Comparison of ENCODE assay signal across 25 mouse cellular contexts in genomic region chr10:94409661-94410060, GRCm38 (mm10).
A peak's percentile ranks its signal among the peaks of the same experiment; 100 is the strongest.
DNase-seq lines count a peak whose midpoint lies in the region; ATAC-seq and TF ChIP-seq lines count a peak whose summit lies in the region.
"Had no signal": no experiment of that assay in that cellular context is flagged by ENCODE, and none has a peak within 500 bp of the region (broad histone marks: within the 10 kb centered on the region; RNA-seq: fewer than 3 reads in every experiment).

No protein-coding gene starts in this region.

- 0 out of 2 replicates have a peak, but pooled peaks cover 7% of the 10 kb centered on the region for H3K27me3 ChIP-seq in heart, embryonic 13.5 days (replicated peaks)
- no peaks in the 10 kb centered on the region for H3K27me3 ChIP-seq in liver, postnatal 0 days (ENCODE audit: insufficient read depth, low read length)
- H3K27me3 ChIP-seq: CH12.LX; embryonic facial prominence, embryonic 15.5 days had no signal

- ATAC-seq in heart, embryonic 13.5 days (ENCODE audit: extremely low read depth, insufficient number of reproducible peaks, low FRiP score, low TSS enrichment) = no peak
- no peak for ATAC-seq in liver, postnatal 0 days

- no peaks in the 10 kb centered on the region for H3K36me3 ChIP-seq in heart, embryonic 13.5 days
- H3K36me3 ChIP-seq in liver, postnatal 0 days (replicated peaks; ENCODE audit: insufficient read depth, low read length) = no peaks in the 10 kb centered on the region
- H3K36me3 ChIP-seq: embryonic facial prominence, embryonic 15.5 days; limb, embryonic 10.5 days had no signal

- no peak for TF ChIP-seq EP300 in liver, postnatal 0 days (IDR thresholded peaks at IDR 0.05; ENCODE audit: low read depth)

- intact Hi-C loops in heart, postnatal 14 days (cut with DNase I) = loop anchor here (2.0 to 10.0 kb wide), 3 partner anchors 73 to 535 kb away; partner anchors contain the start of gene Plxnc1

- WGBS in heart, embryonic 13.5 days = 62% methylated on average over 6 of the region's 6 CpGs
- WGBS in liver, postnatal 0 days (ENCODE audit: insufficient replicate concordance) = 75% methylated on average over 6 of the region's 6 CpGs

- H3K9ac ChIP-seq in heart, embryonic 13.5 days = no peak overlapping the region
- no peak overlapping the region for H3K9ac ChIP-seq in liver, postnatal 0 days (replicated peaks)
- H3K9ac ChIP-seq: embryonic facial prominence, embryonic 15.5 days had no signal

- DNase-seq in heart, postnatal 14 days = no peak
- peak; percentile 42 to 69 for DNase-seq in layer of hippocampus, adult 2 months (ENCODE audit: low spot score in 2 of 2)
- no peak for DNase-seq in layer of hippocampus, postnatal 25 days (ENCODE audit: extremely low spot score in 1 of 2, low spot score in 1 of 2)
- DNase-seq in right cerebral cortex, adult 2 months (ENCODE audit: low spot score in 2 of 2) = peak; percentile 54 to 59
- no peak for DNase-seq in right cerebral cortex, postnatal 14 days
- DNase-seq in liver, postnatal 0 days = no peak
- DNase-seq: adrenal gland, postnatal 25 days; cerebellum, adult 11-12 months; cerebellum, postnatal 25 days; embryo, embryonic 11 days; forebrain, postnatal 0 days; gastrocnemius, postnatal 14 days; heart, adult 2 months; kidney, adult 11 months; kidney, postnatal 36 days; lung, adult 18-20 months; lung, postnatal 14 days; midbrain, embryonic 14.5 days; thymus, postnatal 25 days had no signal

- TF ChIP-seq CTCF in layer of hippocampus, adult 2 months (conservative IDR thresholded peaks at IDR 0.05) = no peak
- no peak for TF ChIP-seq CTCF in liver, postnatal 0 days (IDR thresholded peaks at IDR 0.05; ENCODE audit: low read depth)

- H3K4me3 ChIP-seq in heart, embryonic 13.5 days = no peak overlapping the region
- H3K4me3 ChIP-seq in layer of hippocampus, adult 2 months = no peak overlapping the region
- H3K4me3 ChIP-seq in liver, postnatal 0 days (ENCODE audit: low read depth, low read length) = no peak overlapping the region
- H3K4me3 ChIP-seq: myocyte had no signal

- H3K27ac ChIP-seq in heart, embryonic 13.5 days (replicated peaks) = no peak overlapping the region
- peak overlapping the region; percentile 81; the same call in 1 of the 2 replicates for H3K27ac ChIP-seq in layer of hippocampus, adult 2 months
- H3K27ac ChIP-seq in liver, postnatal 0 days (ENCODE audit: low read depth) = no peak overlapping the region
- H3K27ac ChIP-seq: embryonic facial prominence, embryonic 15.5 days; stomach, postnatal 0 days had no signal

- no peaks in the 10 kb centered on the region for H3K9me3 ChIP-seq in heart, embryonic 13.5 days
- H3K9me3 ChIP-seq in liver, postnatal 0 days (ENCODE audit: low read length) = no peaks in the 10 kb centered on the region
- H3K9me3 ChIP-seq: embryonic facial prominence, embryonic 15.5 days; limb, embryonic 10.5 days had no signal

- peaks cover 28% of the 10 kb centered on the region for H3K4me1 ChIP-seq in heart, embryonic 13.5 days
- peaks cover 5% of the 10 kb centered on the region; the same call in 1 of the 2 replicates for H3K4me1 ChIP-seq in liver, postnatal 0 days (ENCODE audit: insufficient read depth)

- H3K4me2 ChIP-seq in heart, embryonic 13.5 days = 0 out of 2 replicates have a peak overlapping the region, but pooled peaks have one; percentile 68
- no peak overlapping the region for H3K4me2 ChIP-seq in liver, postnatal 0 days (ENCODE audit: low read depth, low read length)

Comparison
In these comparisons a context has a peak if more than half of its experiments do, and no peak if none do; other contexts are left out.
1. DNase-seq: peak in layer of hippocampus, adult 2 months (2 of 2) and right cerebral cortex, adult 2 months (2 of 2); none in heart, postnatal 14 days (0 of 2), layer of hippocampus, postnatal 25 days (0 of 2), right cerebral cortex, postnatal 14 days (single experiment) and liver, postnatal 0 days (single experiment).